Mouse (Mus musculus): ENCODE data around the gene Supv3l1.
"Not testable (repeated sequence)": the region's sequence is repeated elsewhere in the genome, so short reads cannot be mapped to it uniquely, and the experiment has no call there.

The Supv3l1 gene

DNA sequence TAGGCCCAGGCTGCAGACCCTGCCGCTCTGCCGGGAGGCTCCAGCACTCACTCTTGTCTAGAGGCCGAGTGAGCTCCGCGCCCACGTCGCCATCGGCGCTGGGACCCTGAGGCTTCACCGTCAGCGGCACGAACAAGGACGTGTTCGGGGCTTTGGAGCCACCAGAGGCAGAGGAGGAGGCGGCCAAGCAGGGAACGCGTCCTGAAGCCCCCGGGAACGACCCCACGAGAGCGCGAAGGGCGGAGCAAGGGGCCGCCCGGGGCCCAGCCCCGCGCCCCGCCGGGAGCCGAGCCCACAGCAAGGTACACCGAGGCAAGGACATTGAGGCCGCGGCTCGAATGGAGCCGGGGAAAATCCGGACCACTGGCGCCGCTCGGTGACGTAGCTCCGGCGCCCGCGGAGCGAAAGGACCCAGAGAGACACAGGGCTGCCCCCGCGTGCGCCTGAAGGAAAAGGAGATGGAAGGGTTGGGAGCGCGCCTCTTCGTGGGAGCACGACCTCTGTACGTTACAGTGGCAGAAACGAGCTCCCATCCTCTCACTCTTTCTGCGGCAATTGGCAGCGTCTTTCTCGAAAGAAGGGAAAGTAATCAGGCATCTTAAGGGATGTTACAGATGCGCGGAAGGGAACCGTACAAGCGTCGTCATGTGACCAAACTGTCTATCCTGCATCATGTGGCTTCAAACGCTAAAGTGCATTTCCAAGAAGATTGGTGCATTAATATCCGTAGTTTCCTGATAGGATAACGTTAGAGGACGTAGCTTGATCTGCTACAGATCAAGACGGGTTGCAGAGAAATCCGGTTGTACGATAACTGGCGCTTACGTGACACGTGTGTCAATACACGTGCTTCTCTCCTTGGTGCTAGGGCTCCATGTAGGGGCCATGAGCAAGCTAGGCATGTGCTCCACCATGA is at the start of gene Supv3l1, which contains the start of gene 4930507D05Rik:
TSS of gene Supv3l1 (minus strand) at position 375 of the 916 bp plus-strand sequence.
TSS of gene 4930507D05Rik (plus strand) at position 126 of the 916 bp plus-strand sequence.
- DNase-seq (ENCODE audit: extremely low spot score, low spot score) = peak; percentile 92

- DNase-seq (ENCODE audit: extremely low spot score, low spot score) = not testable (repeated sequence)
These were observed 42.1 kb upstream of the Supv3l1 start for GRCm38 (mm10) chr10:62491681-62492080.

GRCm38 (mm10) chr10:62488266-62488665 is 38.7 kb upstream of the Supv3l1 start:
- no peak for DNase-seq (ENCODE audit: extremely low spot score, low spot score)

- DNase-seq (ENCODE audit: extremely low spot score, low spot score) = peak; percentile 99
These were observed 37.3 kb upstream of the Supv3l1 start, which contains the start of gene Vps26a for GRCm38 (mm10) chr10:62486618-62487415. TSS of gene Vps26a (minus strand) at chr10:62486805.

- DNase-seq (ENCODE audit: extremely low spot score, low spot score) = no peak
These were observed 36.5 kb upstream of the Supv3l1 start for GRCm38 (mm10) chr10:62485878-62486582.

DNA sequence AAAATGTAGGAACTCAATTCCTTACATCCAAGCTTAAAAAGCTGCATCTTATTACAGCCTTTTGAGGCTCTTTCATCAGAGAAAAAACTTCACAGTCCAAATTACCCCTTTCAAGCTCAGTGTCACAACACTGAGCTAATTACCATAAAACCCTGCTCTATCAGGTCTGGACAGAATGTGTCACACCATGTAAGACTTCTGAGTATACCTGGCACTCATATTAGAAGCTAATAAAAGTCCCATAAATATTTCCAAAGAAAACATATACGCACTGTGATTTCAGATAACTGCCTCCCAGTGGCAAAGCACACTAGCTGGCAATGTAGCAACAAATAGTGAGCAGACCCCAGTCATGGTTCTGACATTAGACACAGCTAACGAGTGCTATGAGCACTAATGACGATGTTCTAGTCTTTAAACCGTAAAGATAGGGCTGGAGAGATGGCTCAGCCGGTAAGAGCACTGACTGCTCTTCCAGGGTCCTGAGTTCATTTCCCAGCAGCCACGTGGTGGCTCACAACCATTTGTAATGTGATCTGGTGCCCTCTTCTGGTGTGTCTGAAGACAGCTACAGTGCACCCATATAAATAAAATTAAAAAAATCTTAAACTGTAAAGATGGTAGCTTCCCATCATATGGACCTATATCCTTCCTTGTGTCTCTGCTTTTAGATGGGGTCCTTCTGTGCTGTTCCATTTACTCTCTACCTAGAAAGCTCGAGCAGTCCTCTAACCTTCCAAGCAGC is 31.7 kb upstream of the Supv3l1 start:
- no peak for DNase-seq (ENCODE audit: extremely low spot score, low spot score)

GRCm38 (mm10) chr10:62476980-62477379 is 27.4 kb upstream of the Supv3l1 start:
- no peak for DNase-seq (ENCODE audit: extremely low spot score, low spot score)

DNA sequence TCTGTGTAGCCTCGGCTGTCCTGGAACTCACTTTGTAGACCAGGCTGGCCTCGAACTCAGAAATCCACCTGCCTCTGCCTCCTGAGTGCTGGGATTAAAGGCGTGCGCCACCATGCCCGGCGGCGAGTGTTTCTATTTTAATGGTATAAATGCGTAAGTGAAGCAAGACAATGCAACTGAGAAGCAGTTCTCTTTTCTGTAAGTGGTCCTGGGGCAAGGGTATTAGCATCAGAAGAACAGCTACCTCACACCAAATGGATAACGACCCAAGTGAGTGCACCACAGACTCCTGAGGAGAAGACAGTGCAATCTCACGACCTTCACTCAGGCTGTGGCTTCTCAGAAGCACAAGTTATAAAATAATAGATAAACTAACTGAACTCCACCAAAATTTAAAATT is 25.4 kb upstream of the Supv3l1 start:
- DNase-seq (ENCODE audit: extremely low spot score, low spot score) = no peak

DNA sequence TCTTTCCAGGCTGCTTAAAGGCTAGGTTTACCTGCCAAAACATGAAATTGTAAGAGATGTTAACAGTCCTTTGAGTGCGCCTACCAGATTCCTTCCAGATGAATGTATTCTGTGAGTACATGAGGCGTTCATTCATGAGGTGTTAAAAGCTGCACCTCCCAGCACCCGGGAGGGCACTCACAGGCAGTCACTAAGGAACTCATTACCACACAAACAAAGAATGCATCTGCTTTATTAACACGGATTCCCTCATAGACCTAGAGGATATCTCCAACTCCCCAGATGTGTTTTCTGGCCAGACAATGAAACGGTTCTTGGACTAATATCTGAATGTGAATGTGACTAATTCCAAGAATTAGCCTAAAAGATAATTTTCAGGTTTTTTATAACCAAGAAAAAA is 21.6 kb upstream of the Supv3l1 start:
- DNase-seq (ENCODE audit: extremely low spot score, low spot score) = no peak

DNA sequence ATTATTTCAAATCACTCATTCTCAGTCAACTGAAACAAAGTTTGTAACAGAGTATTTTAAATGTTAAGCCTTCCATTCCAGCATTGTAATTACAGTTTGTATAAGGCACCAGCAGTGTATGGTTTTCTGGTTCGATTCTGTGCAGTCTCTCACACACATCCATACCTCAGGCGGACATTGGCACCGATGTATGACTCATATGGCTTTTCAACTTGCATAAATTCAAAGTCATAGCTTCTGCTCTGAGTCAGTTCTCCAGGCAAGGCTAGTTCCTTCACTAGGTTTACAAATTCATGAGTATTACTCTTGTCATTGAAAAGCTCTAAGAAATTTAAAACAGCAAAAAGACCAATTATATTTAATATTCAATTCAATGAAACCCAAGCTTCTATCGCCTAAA is 20.2 kb upstream of the Supv3l1 start:
- DNase-seq (ENCODE audit: extremely low spot score, low spot score) = no peak

DNA sequence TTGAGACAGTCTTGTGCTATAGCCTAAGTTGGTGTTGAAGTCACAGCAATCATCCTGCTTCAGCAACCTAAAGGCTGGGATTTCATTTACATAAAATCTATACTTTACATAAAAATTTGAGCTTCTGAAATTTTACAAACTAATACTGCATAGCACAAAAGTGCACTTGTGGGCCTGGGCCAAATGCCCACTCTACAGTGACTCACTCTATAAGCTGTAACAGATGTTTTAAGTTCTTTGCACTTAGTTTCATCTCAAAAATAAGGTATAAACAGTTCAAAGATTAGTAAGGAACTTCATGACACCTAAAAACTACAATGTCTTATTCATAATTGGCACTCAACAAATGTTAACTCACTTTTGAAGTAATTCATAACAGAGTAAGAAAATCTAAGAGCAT is 11.8 kb upstream of the Supv3l1 start:
- DNase-seq (ENCODE audit: extremely low spot score, low spot score) = no peak

- DNase-seq (ENCODE audit: extremely low spot score, low spot score) = not testable (repeated sequence)
These were observed 2.5 kb upstream of the Supv3l1 start for GRCm38 (mm10) chr10:62452001-62452400.

- DNase-seq (ENCODE audit: extremely low spot score, low spot score) = no peak
These were observed 722 bp upstream of the Supv3l1 start for GRCm38 (mm10) chr10:62450280-62450640.

- DNase-seq (ENCODE audit: extremely low spot score, low spot score) = no peak
These were observed 19.1 kb downstream of the Supv3l1 start for GRCm38 (mm10) chr10:62430427-62430826.

DNA sequence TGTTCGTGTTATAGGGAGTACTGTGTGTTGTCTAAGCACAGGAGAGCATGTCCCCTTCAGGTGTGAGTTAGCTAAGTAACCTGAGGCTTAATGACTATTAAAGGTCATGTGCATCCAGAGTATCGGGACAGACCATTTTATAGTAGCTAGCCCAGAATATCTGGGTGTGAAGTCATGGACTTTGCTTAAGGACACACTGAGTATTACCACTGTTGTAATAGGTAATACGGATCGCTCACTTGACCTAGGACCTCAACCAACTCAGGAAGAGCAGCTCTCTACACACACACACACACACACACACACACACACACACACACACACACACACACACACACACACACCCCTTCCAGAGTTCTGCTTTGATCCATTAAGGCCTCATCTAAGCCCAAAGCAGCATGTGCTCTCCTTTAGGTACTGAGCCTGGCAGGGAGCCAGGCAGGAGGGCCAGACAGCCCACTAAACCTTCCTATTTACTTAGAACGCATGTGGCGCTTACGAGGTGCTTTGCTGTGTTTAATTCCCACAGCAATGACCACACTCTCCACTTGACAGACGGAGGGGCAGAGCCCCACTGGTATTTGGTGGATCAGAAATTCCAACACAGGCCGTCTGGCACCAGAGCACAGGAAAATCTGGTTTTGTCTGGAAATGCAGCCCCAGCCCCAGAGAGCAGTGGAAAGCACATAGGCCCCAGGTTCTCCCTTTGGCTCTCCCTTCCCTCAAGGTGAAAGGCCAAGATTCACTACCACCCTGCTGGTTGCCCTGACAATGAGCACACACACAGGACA is 24.3 kb downstream of the Supv3l1 start:
- DNase-seq (ENCODE audit: extremely low spot score, low spot score) = no peak

DNA sequence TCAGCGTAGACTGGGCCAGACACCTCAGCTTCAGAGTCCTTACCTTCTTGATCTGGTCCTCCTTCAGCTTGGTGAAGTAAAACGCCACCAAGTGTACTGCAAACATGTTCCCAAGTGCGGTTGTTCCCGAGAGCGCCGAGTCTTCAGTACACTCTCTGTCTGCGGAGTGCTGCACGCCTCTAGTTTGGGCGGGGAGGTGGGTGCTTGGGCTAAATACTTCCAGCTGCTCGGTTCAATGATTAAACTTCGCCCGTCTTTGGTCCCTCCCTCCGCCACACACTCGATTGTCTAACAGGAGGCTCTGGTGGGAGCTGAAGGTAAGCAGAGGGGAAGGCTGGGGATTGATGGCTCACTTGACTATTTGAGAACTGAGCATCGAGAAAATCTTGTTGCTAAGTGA is 27.3 kb downstream of the Supv3l1 start, which contains the start of gene Hkdc1:
TSS of gene Hkdc1 (minus strand) at position 237 of the 400 bp plus-strand sequence.
- no peak for DNase-seq (ENCODE audit: extremely low spot score, low spot score)

DNA sequence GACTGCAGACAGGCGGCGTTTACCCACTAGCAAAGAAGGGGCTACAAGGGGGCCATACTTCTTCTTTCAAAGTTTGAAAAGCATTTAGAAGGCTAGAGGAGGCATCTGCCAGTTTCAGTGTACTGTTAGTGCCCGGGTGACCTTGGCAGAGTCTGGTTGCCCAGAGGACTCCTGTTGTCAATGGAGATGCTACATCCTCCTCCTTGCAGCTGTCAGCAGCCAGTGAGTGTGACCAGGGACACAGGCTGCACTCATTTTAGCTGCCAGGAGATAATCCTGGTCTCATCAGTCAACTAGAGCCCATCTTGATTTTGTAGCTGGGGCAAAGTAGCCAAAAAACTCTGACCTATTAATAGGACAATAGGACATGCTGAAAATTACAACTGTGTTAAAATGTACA is 28.4 kb downstream of the Supv3l1 start:
- DNase-seq (ENCODE audit: extremely low spot score, low spot score) = no peak

GRCm38 (mm10) chr10:62420399-62420798 is 29.1 kb downstream of the Supv3l1 start:
- no peak for DNase-seq (ENCODE audit: extremely low spot score, low spot score)

DNA sequence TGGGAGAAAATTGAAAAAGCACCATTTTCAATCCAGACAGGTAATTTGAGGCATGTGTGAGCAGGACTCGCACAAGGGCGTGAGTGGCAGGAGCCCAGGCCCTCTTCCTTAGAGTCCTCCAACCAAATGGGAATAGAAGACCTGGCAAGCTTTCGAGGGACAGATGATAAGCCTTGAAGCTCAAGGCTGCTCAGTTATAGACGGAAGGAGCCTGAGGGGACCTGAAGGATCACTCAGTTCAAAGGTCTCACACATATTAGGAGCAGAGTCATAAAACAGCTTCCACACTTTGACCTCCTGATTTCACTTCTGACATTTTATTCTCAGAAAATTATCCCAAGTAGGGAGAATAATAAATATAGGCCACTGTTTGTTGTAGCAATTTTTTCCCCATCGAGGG is 30.1 kb downstream of the Supv3l1 start:
- DNase-seq (ENCODE audit: extremely low spot score, low spot score) = no peak

GRCm38 (mm10) chr10:62418831-62419356 is 30.6 kb downstream of the Supv3l1 start:
- no peak for DNase-seq (ENCODE audit: extremely low spot score, low spot score)
